Mouse (Mus musculus) yolk sac, embryonic 10.5 days (tissue): ENCODE data around the gene Socs2.

ENCODE experiments used
- DNase-seq: peaks from one replicate; pipeline ENCODE4 v3.0.0-alpha.2; 2017; ENCODE audit warnings: low spot score

Socs2 gene

DNA sequence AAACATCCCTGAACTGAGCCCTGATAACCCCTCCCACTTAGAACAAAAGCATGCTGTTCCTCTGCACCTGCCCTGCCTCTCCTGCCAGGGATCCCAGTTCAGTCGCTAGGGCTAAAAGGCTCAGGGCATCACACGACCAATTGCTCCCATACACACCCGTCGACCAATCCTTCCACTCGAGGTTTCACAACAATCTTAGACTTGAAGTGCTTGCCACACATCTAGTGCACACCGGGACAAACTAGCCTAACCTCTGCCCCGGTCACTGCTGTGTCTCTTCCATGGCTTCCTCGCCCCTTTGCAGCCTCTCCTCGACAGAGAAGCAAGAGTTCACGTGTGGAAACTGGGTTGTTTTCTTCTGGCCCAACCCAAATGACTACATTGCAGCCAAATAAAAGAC is 3.3 kb upstream of the Socs2 start:
- DNase-seq, result no peak

DNA sequence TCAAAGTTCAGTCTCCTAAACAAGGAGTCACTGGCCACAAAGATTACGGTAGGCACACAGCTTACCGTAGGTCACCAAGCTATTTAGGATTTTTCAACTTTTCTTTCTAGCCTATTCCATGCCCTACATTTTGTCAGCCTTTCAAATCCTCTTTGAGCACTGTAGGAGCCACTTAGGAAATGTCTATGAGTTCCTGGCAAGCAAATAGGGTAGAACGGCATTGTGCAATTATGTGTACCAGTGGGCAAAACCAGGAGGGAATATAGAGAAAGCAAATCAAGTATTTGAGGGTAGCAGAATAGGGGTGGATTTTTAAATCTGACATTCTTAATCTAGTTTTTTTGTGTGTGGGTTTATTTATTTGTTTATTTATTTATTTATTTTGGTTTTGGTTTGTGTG is 2.7 kb upstream of the Socs2 start:
- no peak for DNase-seq

DNA sequence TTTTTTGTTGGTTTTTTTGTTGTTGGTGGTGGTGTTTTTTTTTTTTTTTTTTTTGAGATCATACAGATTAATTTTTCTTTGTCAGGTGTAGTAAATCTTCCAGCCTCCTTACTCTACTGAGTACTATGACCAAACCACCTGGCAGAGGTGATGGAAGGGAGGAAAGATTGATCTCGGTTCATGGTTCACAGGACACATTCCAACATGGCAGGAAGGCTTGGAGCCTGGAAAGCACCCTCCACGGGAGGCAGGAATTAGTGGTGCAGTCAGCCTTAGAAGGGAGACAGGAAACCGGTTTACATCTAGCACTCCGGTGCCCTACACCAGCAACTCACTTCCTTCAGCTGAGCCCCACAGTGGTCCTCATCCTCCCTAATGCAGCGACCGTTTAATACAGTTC is 1.7 kb upstream of the Socs2 start:
- DNase-seq, result no peak

DNA sequence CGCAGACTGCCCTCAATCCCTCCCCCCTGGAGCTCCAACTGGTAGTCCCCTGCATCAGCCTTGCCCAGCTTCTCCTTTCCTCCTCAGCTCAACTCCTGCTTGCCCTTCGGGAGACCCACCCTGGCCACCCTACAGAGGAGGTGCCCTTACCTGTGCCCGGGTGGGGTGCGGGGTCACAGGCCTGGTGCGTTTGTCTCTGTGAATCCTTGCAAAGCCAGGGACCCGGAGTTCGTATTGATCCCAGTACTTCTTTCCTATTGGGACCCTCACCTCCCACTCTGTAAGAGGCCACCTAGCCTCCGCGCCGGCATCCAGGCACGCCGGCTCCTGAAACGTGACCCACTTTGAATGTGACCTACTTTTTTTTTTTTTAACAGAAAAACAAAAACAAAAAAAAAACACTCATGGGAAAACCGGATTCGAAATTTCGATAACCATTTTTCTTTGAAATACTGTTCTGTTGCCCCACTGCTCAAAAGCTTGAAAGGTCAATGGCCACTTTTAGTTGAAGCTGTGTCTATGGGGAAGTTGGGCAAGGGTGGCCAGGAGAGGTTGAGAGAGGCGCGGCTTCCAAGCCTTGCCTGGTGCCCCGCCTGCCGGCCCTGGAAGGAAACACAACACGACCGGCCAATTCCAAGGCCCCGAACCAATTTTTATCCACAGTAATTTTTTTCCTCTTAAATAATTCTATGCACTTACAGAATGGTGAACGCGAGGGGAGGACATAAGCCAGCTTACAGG is 686 bp upstream of the Socs2 start:
- peak; percentile 61 for DNase-seq

DNA sequence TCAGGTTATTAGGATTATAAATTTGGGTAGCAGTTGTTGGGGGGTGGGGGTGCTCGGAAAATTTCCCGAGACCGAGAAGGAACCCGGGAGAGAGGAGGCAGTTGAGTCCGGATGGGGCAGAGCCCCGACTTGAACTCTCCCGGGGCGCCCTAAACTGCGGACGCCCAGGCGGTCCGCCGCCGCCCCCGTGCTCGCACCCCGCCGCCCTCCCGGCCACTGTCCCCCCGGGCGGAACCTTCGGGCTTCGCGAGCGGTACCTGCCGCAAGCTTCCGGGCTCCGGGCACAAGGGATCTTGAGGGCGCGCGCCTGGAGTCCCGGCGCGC is 657 bp downstream of the Socs2 start:
- no peak for DNase-seq

DNA sequence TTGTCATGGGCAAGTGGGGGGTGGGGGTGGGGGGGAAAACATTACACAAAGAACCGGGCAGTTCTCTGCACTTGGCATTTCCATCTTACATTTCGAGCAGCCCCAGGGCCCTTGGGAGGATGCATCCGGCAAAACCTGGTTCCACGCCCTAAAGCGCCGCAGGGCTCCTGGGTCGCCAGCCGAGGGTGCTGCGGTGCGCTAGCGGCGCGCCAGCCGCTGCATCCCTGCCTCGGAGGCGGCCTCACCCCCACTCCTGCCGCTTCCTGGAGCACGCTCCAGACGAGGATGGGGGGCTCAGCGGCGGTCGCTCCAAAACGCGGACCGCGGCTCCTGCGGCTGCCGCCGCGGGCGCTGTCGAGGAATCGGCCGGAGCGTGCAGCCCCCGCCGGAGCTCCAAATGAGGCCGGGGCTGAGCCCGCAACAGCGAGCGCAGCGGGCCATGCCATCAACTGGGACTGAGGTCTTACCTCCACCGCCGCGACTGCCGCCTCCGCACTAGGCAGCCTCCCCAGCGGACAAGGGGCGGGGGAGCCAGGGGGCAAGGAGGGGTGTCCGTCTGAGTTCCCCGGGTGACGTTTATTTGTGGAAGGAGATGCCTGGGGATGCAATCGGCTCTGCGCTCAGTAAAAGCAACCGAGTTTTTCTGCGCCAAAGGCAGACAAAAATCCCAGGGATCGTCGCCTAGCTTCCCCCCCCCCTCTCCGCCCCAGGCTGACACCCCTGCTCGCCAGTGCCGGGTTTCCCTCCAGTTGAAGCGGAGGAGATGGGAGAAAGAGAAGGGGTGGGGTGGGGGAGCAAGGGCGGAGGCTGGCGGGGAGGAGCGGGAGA is 1.2 kb downstream of the Socs2 start:
- DNase-seq, result peak; percentile 45

DNA sequence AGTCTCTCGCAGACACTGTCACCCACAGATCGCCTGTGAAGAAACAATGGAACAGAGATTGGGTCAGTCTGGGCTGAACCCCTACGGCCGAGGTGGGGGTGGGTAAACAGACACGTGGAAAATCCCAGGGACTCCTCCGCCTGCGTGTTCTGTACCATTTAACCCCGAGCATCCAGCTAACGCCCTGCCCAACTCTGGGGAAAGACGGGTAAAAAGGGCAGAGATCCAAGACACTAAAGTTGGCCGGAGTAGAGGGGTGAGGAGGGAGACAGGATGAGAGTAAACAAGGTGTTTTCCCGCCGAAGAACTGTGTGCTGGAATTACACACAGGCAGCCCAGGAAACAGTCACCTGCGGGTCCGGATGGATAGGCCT is 1.8 kb downstream of the Socs2 start:
- DNase-seq, result no peak

DNA sequence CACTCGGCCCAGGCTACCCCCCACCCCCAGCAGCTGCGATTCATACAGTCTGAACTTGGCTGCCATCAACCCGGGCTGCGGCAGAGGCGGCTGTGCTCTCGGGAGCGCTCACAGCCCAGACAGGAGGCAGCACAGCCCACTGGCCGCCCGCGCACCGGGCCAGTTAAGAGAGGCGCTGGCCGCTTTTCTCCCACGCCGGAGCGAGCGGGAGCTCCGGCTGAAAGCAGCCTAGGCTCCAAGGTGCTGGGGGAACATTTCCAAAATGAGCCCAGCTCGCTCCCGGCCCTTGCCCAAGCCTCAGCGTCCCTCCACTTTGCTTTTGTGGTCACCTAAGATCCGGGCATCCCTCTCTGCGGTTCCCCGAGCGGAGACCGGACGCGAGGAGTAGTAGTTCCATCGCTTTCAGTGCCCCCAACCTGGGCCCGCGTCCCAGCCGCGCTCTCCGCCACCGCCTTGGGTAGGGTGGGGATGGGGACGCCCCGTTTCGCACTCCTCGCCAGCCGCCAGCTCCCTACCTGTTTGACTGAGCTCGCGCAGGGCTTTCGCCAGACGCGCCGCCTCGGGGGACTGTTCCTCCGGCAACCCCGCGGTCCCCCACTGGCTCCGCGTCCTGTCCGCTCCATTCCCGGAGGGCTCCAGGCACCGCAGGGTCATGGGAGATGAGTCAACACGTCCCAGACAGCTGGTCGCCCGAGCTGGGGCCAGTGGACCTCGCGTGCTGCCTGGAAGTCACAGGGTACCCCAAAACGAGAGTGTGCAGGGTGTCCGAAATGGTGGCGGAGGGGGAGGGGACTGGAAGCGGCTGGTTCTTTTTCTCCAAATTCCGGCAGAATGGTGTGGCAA is 2.4 kb downstream of the Socs2 start:
- DNase-seq, result peak; percentile 34

DNA sequence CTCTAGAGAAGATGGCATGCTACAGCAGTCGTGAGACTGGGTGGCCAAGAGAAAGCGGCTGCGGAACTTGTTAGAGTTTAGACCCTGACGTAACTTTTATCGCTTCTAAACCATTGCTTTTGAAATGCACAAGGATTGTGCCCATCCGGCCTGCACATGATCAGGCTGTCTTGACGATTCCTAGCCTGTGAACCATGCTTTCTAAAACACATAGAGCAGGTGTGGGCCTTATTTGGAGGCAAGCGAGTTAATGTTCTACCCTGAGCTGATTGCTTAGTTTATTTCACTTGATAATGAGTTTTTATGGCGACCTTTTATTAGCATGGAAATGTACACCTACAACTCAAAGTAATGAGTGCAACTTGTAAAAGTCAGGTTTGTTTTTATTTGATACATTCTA is 5.8 kb downstream of the Socs2 start:
- no peak for DNase-seq

DNA sequence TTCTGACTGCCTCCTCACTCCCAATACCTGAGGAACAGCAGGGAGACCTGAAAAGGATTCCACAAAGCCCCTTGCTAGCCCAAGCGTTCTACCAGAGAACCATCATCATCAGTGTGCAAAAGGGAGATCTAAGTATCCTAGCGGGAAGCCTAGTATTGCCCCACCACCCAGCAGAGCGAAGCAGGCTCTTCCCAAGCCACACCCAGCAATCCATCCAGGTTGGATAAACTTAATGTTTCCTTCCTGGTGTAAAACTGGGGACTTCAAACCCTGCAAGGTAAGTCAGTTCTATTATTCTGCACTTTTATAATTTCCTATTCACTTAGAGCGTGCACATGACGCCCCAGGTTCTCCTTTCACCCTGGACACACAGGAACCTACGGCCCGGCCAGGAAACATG is 6.3 kb downstream of the Socs2 start:
- no peak for DNase-seq

DNA sequence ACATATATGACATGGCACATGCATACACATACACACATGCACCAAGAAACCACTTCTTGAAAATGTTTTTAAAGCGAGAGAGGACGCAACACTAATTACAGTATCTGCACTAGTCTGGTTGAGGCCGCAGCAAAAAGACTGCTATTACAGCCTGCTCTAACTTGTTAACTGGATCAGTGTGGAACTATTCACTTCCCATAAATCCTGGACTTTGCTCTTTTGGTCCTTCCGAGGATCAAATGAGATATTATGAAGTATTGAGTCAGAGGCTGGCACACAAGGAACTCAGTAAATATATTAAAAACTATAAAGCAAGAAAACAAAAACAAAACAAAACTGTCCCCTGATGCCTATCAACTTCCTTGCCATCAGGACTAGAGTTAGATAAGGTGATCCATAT is 6.8 kb downstream of the Socs2 start:
- DNase-seq, result no peak

DNA sequence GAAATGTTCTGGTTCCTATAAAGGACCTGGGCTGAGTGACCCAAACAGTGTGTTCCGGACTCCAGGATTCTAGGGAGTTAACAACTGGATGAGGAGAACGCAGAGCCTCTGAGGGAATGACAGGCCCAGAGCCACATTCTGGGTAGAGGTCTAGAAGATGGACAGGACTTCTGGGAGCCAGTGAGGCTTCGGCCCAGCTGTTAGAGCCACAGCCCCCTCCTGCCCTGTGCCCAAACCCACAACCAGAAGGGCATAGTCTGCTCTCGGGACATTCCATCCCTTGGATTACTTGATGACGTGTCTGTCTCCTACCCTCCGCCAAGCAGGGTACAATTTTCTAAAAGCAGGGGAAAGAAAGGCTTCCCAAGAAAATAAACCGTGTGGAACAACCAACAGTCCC is 7.8 kb downstream of the Socs2 start:
- no peak for DNase-seq

DNA sequence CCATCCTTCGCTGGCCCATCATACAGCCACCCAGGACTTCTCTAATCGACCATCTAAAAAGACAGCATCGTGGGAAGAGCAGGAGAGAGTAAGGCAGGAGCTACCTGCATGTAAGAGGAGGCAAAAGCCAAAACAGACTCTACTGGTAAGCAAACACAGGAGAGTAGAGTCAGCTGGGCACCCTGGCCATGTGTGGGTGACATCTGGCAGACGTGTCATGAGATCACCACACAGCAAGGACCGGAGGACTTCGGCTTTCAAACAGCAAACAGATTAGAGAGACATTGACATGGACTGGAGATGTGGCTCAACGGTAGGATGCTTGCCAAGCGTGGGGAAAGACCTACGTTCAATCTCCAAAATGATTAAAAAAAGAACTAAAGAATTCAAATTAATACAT is 8.5 kb downstream of the Socs2 start:
- no peak for DNase-seq

DNA sequence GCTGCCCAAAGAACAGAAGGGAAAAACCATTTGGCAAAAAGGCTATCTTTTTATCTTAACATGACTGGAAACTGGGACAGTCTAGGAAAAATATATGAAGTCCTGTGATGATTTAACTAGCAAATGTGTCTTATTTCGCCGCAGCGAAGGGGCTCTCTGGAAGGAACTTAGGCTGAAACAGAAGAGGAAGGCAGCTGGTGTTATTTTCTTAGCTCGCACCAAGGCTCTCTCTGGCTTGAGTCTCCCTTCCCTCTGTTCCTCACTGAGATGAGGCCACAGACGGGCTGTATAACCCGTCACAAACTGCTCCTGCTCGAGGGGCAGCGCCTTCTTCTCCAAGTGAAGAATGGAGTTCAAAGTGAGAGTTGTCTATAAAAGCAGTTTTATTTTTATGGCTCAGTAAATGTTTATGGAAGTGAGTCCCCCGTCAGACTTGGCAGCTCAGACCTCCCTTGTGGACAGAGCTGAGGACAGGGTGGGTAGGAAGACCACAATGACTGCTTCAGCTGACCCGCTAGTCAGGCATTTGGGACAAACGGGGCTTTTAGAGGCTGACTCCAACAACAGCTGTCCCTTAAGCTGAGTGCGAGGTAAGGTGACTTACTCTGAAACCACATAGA is 9.3 kb downstream of the Socs2 start:
- no peak for DNase-seq

DNA sequence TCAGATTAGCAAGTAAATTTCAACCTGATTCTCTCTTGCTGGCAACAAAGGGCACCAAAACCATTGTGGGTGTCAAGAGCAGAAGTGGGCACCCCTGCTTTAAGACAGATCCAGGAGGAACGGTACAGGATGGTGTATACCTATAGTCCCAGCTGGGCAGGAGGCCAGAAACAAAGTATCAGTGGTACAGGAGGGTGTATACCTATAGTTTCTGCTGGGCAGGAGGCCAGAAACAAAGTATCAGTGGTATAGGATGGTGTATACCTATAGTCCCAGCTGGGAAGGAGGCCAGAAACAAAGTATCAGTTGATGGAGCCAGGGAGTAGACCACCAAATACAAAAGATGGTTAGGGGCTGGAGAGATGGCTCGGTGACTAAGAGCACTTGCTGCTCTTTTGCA is 12.2 kb downstream of the Socs2 start:
- DNase-seq, result no peak

DNA sequence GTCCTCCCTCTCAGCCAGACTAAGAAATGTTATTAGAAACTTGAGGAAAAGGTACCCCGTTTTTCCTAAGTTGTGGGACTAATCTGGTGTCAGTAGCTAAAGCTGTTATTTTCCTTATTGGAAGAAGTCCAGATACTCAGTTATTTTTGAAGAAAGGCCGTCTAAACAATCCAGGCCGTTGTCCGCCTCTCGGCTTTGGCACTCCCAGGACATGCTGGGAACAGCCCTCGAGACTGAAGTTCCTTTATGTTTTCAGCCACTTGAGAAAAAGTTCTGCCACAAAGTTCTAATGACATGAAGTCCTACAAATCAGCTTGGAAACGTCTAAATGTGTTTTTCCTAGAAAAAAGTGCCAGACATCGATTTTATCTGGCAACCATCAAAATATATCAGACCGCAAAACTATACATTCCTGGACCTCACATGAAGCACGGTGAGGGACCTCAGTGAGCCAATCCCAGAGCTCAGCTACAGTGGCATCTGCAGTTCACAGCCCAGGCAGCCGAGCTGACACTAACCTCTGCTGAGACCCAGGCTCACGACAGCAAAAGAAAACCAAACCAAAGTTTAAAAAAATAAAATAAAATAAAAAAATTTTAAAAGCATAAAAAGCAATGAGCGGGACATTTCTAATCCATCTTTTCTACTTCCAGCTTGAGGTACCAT is 17.2 kb downstream of the Socs2 start:
- no peak for DNase-seq

DNA sequence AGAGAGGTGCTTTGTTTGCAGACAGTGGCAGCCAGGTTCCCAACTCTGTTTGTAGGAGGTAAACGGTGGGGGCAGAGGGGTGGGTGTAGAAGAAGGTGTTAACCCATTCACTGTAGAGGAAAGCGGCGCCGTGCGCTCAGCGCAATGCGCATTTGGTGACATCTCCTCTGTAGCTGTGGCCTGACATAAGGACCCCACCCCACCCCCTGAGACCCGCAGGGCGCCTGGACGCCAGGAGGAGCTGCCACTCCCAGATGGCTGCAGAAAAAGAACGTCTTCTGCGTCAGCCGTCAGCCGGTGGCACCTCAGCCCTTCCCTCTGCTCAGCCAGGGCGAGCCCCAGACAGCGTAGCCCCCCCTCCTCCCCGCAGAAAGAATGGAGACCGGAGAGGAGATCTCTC is 18.5 kb downstream of the Socs2 start:
- DNase-seq, result no peak

DNA sequence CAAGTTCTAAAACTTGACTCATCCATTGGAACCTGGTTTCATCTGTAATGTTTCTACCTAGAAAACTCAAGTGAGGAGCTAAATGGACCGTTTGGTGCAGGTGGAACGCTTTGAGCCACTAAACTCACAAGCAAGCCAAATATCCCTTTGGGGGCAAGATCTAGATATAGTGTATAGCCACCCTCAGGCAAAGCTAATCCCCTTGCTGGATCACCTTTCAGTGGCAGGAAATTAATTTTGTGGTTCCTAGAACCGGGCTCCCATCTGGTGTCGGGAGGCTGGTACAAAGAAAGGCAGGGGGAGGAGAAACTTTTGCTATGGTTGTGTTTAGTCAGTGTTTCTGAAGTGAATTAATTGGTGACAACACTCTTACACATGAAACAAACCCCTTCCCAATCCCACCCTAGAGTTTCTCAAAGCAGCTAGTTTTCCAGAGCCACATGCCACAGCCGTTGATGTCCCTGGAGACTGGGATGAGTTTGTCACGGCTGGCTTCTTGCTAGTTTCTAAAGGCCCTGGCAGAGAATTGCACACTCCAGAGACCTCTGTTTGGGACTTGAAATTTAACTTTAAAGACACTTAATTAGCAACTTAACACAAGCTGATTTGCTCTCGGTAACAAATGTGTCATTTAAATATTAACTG is 19.7 kb downstream of the Socs2 start:
- no peak for DNase-seq

DNA sequence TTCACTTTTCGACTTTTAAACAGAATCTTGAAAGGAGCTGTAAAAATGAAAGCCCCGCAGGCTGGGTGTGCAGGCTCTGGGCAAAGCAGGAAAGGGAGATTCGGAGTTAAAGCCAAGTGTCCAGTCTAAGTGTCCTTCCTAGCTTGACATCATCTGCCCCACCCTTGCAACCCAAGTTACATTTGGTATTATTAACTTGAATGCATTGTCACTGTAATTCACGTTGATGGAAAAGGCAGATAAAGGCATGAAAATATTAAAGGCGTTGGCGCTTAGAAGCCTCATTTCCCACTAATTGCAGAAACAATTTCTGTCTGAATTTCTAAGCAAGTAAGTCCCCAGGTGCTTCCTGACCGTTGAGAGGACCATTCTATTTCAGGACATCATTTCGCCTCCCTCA is 20.6 kb downstream of the Socs2 start:
- DNase-seq, result no peak

DNA sequence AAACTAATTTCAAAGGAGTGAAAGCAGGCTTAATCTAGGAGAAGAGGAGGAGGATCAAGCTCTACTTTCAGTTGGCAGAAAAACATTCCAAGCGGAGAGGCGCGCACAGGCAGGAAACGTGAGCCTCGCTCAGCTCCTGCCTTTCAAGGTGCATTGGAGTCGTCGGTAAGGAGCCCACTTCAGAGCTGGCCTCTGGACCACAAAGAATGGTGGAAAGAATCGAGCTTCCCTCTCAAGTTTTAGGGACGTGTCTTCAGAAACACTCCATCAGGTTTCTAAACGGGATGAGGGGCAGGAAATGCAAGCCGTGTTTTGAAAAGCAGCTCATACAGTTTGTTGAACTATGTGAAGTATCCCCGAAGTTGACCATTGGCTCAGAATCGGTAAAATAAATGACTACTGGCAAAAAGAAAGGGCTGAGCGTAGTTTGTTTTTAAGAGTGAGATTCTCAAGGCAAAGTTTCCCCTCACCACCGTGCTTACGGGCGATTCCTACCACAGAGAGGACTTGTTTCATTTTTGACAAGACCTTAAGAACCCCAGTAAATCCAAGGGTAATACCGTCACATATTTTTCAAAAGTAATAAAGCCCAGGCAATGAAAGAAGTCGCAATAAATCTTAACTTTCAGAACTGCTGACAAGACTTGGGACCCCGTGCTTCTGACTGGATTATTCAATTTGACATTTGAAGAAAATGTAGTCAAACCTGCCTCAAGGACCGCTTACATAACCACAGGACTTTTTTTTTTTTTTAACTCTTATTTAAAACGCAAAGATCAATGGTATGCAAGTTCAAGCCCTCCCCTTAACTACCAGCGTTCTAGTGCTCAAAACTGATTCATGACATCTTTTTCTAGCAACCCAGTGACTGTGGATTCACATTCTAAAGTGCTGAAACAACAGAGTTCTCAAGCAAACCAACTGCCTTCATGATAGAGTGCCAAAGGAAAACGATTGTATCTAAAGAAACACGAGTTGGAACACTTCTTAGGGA is 21.9 kb downstream of the Socs2 start:
- no peak for DNase-seq
